Comparison of ENCODE assay signal across 22 mouse cellular contexts in the genomic region with DNA sequence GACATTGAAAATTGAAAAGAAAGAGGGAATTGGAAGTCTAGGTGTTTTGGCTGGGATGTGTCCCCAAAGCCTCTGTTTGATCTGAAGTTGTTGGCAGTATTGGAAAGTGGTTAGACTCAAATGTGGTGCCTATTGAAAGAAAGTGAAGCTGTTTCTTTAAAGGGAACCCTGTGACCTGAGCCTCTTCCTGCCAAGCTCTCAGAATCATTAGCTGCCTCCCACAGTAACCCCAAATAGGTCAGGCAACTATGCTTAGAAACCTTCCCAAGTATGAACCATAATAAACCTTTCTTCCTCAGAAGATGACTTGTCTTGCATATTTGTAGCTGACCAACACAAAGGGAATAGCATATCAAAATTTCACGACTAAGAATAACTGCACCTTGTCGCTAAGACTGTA.
DNase-seq lines count a peak whose midpoint lies in the region; ATAC-seq lines count a peak whose summit lies in the region.
"Had no signal": no experiment of that assay in that cellular context is flagged by ENCODE, and none has a peak within 500 bp of the region (broad histone marks: within the 10 kb centered on the region; RNA-seq: fewer than 3 reads in every experiment).

No protein-coding gene starts in this region.

- H3K9ac ChIP-seq in kidney, embryonic 16.5 days (replicated peaks; ENCODE audit: low read length), result no peak overlapping the region
- H3K9ac ChIP-seq: embryonic facial prominence, embryonic 13.5 days; embryonic facial prominence, embryonic 15.5 days; forebrain, embryonic 12.5 days had no signal

- no peak for ATAC-seq in kidney, embryonic 16.5 days (ENCODE audit: low FRiP score, low TSS enrichment)
- ATAC-seq in cerebellum, adult (ENCODE audit: insufficient number of reproducible peaks, low FRiP score, low TSS enrichment), result no peak
- ATAC-seq: forebrain, embryonic 14.5 days; forebrain, embryonic 16.5 days had no signal

- H3K36me3 ChIP-seq in kidney, embryonic 16.5 days (ENCODE audit: insufficient read depth, low read length), result no peaks in the 10 kb centered on the region
- H3K36me3 ChIP-seq: embryonic facial prominence, embryonic 13.5 days; embryonic facial prominence, embryonic 15.5 days; forebrain, embryonic 10.5 days; forebrain, embryonic 12.5 days had no signal

- no peak overlapping the region for H3K27ac ChIP-seq in kidney, embryonic 16.5 days (ENCODE audit: low read length)
- H3K27ac ChIP-seq: embryonic facial prominence, embryonic 15.5 days; forebrain, embryonic 10.5 days; forebrain, embryonic 12.5 days had no signal

- 73% methylated on average over 2 of the region's 2 CpGs for WGBS in kidney, embryonic 16.5 days

- H3K4me2 ChIP-seq in kidney, embryonic 16.5 days (replicated peaks; ENCODE audit: low read depth, low read length), result no peak overlapping the region
- H3K4me2 ChIP-seq: embryonic facial prominence, embryonic 13.5 days; embryonic facial prominence, embryonic 15.5 days; forebrain, embryonic 12.5 days had no signal

- no peaks in the 10 kb centered on the region for H3K9me3 ChIP-seq in kidney, embryonic 16.5 days (ENCODE audit: low read length)
- H3K9me3 ChIP-seq: embryonic facial prominence, embryonic 13.5 days; embryonic facial prominence, embryonic 15.5 days; forebrain, embryonic 10.5 days; forebrain, embryonic 12.5 days had no signal

- H3K4me1 ChIP-seq in kidney, embryonic 16.5 days (ENCODE audit: insufficient read depth, low read length), result no peaks in the 10 kb centered on the region
- H3K4me1 ChIP-seq: forebrain, embryonic 12.5 days had no signal

- peak; percentile 29 to 30 for DNase-seq in kidney, adult 8-10 months
- DNase-seq in kidney, postnatal 36 days, result peak; percentile 11 to 44
- DNase-seq in kidney, postnatal 4 days, result no peak
- DNase-seq: adrenal gland, adult 8-10 months; adrenal gland, postnatal 14 days; adrenal gland, postnatal 36 days; cerebellum, adult 11 months; cerebellum, adult 18-20 months; cerebellum, adult 8-10 months; cerebellum, adult 9-11 months; cerebellum, postnatal 14 days; cerebellum, postnatal 36 days; embryo, embryonic 11 days had no signal

- no peak overlapping the region for H3K4me3 ChIP-seq in kidney, embryonic 16.5 days (ENCODE audit: low read length)
- H3K4me3 ChIP-seq: embryonic facial prominence, embryonic 13.5 days; embryonic facial prominence, embryonic 15.5 days; erythroblast, embryonic 14.5 days; forebrain, embryonic 10.5 days; forebrain, embryonic 12.5 days had no signal

- H3K27me3 ChIP-seq in kidney, embryonic 16.5 days (ENCODE audit: insufficient read depth, low read length), result no peaks in the 10 kb centered on the region
- H3K27me3 ChIP-seq: embryonic facial prominence, embryonic 13.5 days; embryonic facial prominence, embryonic 15.5 days; forebrain, embryonic 12.5 days had no signal

Comparison
In these comparisons a context has a peak if more than half of its experiments do, and no peak if none do; other contexts are left out.
1. DNase-seq: peak in kidney, adult 8-10 months (2 of 2) and kidney, postnatal 36 days (2 of 2); none in kidney, postnatal 4 days (0 of 2).